Mouse (Mus musculus): Measurements from ENCODE around the gene Grid2. TPM values are rescaled to one million over a fixed set of nuclear protein-coding genes. Genes with fewer than 3 reads are reported as not detected.

The Grid2 gene
- total and polyA plus RNA-seq, 3 experiments: not detected

DNA sequence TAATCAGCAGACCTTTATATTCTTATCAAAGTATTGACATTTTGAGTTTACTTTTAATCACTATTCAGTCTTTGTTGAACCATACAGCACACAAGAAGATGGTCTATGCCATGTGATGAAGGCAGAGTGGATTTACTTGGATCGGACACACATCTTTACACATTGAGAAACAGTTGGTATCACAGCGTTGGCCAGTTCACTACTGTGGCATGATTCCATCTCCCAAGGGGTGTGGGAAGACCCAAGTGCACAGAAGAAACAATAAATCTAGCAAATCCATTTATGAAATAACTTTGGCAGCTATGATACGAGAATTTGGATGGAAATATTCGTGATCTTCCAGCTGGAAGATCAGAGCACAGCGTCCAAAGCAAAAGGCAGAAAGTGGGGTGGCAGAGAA, 792.3 kb downstream of the Grid2 start:
- Histone ChIP-seq H3K79me2 (ENCODE audit: control insufficient read depth, insufficient read depth, low read length, poor library complexity) (no peaks in the 10 kb centered on the region), H3K36me3 (ENCODE audit: control insufficient read depth in 1 of 2, insufficient read depth in 2 of 2, low read length in 2 of 2) (no peaks in the 10 kb centered on the region), H3K4me3 (ENCODE audit: control insufficient read depth in 1 of 2, insufficient read depth in 1 of 2, low read depth in 2 of 2, low read length in 2 of 2) (no peak overlapping the region), H3K4me1 (ENCODE audit: control insufficient read depth in 1 of 2, insufficient read depth in 2 of 2, low read length in 2 of 2) (no peaks in the 10 kb centered on the region), H3K27me3 (ENCODE audit: control insufficient read depth in 1 of 2, insufficient read depth in 2 of 2, low read length in 2 of 2) (no peaks in the 10 kb centered on the region), H3K27ac (ENCODE audit: control insufficient read depth, low read depth, low read length) (no peak overlapping the region), H3K9me3 (replicated peaks; ENCODE audit: insufficient read depth, low read length) (no peaks in the 10 kb centered on the region), H3K9ac (ENCODE audit: control insufficient read depth, low read depth, low read length, poor library complexity, severe bottlenecking) (no peak overlapping the region)
- TF ChIP-seq TCF12 (IDR thresholded peaks at IDR 0.05; ENCODE audit: low read depth, low read length) (no peak), MAZ (IDR thresholded peaks at IDR 0.05; ENCODE audit: low read depth, low read length) (no peak), MYC (IDR thresholded peaks at IDR 0.05; ENCODE audit: low read depth, low read length) (no peak), CTCF (IDR thresholded peaks at IDR 0.05 in 2 of 3, conservative IDR thresholded peaks at IDR 0.05 in 1 of 3; ENCODE audit: control insufficient read depth in 1 of 3, insufficient read depth in 1 of 3, low read depth in 2 of 3, low read length in 3 of 3, poor library complexity in 1 of 3, severe bottlenecking in 1 of 3) (no peak), POLR2AphosphoS5 (IDR thresholded peaks at IDR 0.05; ENCODE audit: borderline replicate concordance, low read depth, low read length) (no peak)
- no peak for DNase-seq (ENCODE audit: low read depth, low spot score)

DNA sequence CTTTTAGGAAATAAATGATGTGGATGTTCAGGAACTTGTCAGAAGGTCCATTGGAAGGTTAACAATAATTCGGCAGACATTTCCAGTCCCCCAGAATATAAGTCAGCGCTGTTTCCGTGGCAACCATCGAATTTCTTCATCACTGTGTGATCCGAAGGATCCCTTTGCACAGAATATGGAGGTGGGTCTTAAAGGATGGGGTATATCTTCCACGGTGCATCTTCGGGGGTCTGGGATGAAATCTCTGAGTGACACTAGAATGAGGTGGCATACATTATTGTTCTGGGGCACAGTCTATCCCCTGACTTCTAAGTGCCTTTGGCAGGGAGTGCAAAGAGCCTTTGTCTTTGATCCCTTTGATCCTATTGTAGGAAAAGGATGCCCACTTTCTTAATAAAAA, 808.2 kb downstream of the Grid2 start:
- no peaks in the 10 kb centered on the region for H3K27me3 ChIP-seq (ENCODE audit: control insufficient read depth in 1 of 2, insufficient read depth in 2 of 2, low read length in 2 of 2)
- no peak overlapping the region for H3K27ac ChIP-seq (ENCODE audit: control insufficient read depth, low read depth, low read length)
- no peaks in the 10 kb centered on the region for H3K9me3 ChIP-seq (replicated peaks; ENCODE audit: insufficient read depth, low read length)
- H3K79me2 ChIP-seq (ENCODE audit: control insufficient read depth, insufficient read depth, low read length, poor library complexity): no peaks in the 10 kb centered on the region
- no peak for DNase-seq (ENCODE audit: low read depth, low spot score)
- no peak overlapping the region for H3K9ac ChIP-seq (ENCODE audit: control insufficient read depth, low read depth, low read length, poor library complexity, severe bottlenecking)
- no peaks in the 10 kb centered on the region for H3K36me3 ChIP-seq (ENCODE audit: control insufficient read depth in 1 of 2, insufficient read depth in 2 of 2, low read length in 2 of 2)
- no peak overlapping the region for H3K4me3 ChIP-seq (ENCODE audit: control insufficient read depth in 1 of 2, insufficient read depth in 1 of 2, low read depth in 2 of 2, low read length in 2 of 2)
- H3K4me1 ChIP-seq (ENCODE audit: control insufficient read depth in 1 of 2, insufficient read depth in 2 of 2, low read length in 2 of 2): no peaks in the 10 kb centered on the region
- TF ChIP-seq USF1 (IDR thresholded peaks at IDR 0.05; ENCODE audit: low read depth, low read length): no peak
- TF ChIP-seq CHD1 (IDR thresholded peaks at IDR 0.05; ENCODE audit: low read depth, low read length): no peak
- TF ChIP-seq MEF2A (IDR thresholded peaks at IDR 0.05; ENCODE audit: extremely low read depth, insufficient replicate concordance, low read depth, low read length, poor library complexity, severe bottlenecking): no peak
- no peak for TF ChIP-seq TBP (IDR thresholded peaks at IDR 0.05; ENCODE audit: low read depth, low read length)
- TF ChIP-seq ZKSCAN1 (IDR thresholded peaks at IDR 0.05; ENCODE audit: low read depth, low read length): no peak
- no peak for TF ChIP-seq JUND (IDR thresholded peaks at IDR 0.05; ENCODE audit: low read depth, low read length)
- TF ChIP-seq RAD21 (IDR thresholded peaks at IDR 0.05; ENCODE audit: low read depth, low read length): no peak
- TF ChIP-seq CTCF (IDR thresholded peaks at IDR 0.05 in 2 of 3, conservative IDR thresholded peaks at IDR 0.05 in 1 of 3; ENCODE audit: control insufficient read depth in 1 of 3, insufficient read depth in 1 of 3, low read depth in 2 of 3, low read length in 3 of 3, poor library complexity in 1 of 3, severe bottlenecking in 1 of 3): no peak
- TF ChIP-seq BHLHE40 (IDR thresholded peaks at IDR 0.05; ENCODE audit: borderline replicate concordance, low read depth, low read length): no peak
- TF ChIP-seq GATA1 (IDR thresholded peaks at IDR 0.05; ENCODE audit: low read depth, low read length): no peak
- TF ChIP-seq MAFK (IDR thresholded peaks at IDR 0.05; ENCODE audit: borderline replicate concordance, low read depth, low read length): no peak
- TF ChIP-seq TAL1 (IDR thresholded peaks at IDR 0.05; ENCODE audit: low read length): no peak
- no peak for TF ChIP-seq E2F4 (IDR thresholded peaks at IDR 0.05; ENCODE audit: borderline replicate concordance, low read depth, low read length)
- no peak for TF ChIP-seq ZMIZ1 (IDR thresholded peaks at IDR 0.05; ENCODE audit: low read depth, low read length)
- TF ChIP-seq ELF1 (IDR thresholded peaks at IDR 0.05; ENCODE audit: low read depth, low read length): no peak
- no peak for TF ChIP-seq CHD2 (IDR thresholded peaks at IDR 0.05; ENCODE audit: low read length)

Measured in MEL (cell line).